Mouse (Mus musculus) cerebellum, adult 18-20 months (tissue): ENCODE results near the gene Yju2.
"Not testable (repeated sequence)": the region's sequence is repeated elsewhere in the genome, so short reads cannot be mapped to it uniquely, and the experiment has no call there.

Experiments used
- DNase-seq, 2 experiments: peaks; one replicate each; pipeline ENCODE4 v3.0.0; 2021

Gene Yju2

GRCm38 (mm10) chr17:55958918-55959728, at the start of gene Yju2:
Yju2 (plus strand) TSS chr17:55959099.
- DNase-seq = peak; percentile 91 to 93

DNA sequence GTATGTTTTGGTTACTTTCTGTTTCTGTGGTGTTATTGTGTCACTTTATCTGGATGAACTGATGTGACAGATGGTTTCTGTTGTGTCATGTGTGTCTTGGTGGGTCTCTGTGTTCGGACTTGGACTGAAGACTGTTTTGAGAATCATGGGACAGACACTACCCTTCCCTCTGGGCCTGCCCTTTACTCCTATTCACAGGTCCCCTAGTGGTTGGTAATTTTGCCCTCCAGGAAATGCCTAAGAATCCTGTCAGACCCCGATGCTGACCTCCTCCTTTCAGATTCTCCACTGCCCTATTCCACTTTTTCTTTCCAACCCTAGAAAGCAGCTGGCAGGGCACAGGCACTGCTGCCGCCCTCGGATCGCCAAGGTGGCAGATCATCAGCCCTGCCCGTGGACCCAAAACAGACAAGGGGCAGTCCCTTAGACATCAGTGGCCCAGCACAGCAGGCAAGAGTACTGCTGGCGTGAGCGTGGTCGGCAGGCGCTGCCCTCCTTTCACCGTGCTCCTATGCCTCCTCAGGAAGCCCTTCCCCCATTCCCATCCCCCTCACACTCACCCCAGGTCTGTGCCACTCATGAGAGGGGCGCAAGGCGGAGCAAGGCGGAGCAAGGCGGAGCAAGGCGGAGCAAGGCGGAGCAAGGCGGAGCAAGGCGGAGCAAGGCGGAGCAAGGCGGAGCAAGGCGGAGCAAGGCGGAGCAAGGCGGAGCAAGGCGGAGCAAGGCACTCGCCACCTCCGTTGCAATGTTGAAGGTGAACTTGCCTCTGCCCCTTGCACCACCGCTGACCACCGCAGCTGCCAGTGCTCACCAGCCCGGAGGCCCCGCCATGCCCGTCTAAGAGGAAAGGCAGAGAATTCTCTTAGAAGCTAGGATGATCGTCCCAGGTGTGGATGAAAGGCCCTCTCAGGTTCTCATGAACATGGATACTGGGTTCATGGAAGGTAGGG, 27.1 kb upstream of the Yju2 start:
- DNase-seq = peak; percentile 73 to 74

- DNase-seq = no peak
These were observed 26.3 kb upstream of the Yju2 start for GRCm38 (mm10) chr17:55932635-55933034.

DNA sequence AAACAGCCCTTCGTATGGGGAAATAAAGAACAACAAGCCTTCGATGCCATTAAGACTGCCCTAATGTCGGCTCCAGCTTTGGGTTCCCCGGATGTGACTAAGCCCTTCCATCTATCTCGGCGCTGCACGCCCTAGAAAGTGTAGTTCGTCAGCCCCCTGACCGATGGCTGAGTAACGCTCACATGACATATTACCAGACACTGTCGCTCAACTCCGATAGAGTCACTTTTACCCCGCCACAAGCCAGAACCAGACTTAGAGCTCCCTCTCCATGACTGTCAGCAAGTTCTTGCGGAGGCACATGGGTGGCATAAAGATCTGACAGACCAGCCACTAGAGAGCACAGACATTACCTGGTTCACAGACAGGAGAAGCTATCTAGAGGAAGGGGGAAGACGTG, 25.7 kb upstream of the Yju2 start:
- no peak for DNase-seq

DNA sequence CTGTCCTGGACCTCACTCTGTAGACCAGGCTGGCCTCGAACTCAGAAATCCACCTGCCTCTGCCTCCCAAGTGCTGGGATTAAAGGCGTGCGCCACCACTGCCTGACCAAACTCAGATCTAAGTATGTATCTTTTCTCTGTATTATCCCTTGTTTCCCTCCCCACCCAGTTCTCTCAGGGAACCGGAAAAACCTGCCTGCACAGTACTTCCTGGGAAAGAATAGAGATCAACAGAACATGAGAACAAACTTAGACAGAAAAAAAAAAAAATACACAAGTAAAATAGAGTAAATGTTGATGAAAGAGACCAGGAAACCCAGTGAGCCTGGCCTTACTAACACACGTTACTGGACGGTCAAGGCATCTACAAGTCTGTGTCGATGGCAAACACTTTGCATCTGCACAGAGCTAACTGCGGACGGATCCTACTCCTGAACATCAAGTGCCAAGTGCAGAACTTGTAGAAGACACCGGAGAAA, 14.5 kb upstream of the Yju2 start:
- DNase-seq = not testable (repeated sequence)

DNA sequence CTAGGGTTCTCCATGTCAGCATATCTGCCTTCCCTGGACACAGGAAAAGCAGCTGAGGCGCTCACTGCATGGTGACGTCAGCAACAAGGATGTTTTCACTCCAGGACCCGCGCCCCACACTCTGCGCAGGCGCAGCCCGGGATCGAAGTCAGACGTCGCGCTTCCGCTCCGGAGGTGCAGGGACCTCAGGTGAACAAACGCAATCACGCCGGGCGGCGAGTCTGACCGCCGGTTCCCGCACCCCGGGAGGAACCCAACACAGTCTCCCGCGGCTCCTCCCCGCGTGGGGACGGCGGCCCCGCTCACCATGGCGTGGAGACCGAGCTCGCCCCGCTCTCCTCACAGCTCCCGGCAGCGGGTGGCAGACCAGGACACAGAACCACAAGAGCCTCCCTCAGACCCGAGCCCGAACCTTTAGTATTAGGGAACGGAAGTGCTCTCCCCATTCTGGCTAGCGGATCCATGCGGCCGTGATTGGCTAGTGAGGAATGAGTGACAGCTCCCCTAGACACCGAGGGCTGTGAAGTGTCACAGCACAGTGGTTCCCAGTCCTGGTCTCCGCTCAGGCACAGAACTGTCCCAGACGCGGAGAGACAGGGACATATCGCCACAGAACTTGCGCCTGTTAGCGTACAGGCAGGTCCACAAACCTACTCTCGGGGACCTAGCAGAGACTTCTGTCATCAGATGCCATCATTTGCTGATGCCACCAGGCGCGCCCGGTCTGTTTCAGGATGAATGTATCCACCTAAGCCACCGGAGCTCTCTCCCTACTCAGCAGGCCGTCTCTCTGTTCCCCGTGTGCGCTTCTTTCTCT, 13.8 kb upstream of the Yju2 start:
- peak; percentile 93 to 99 for DNase-seq

DNA sequence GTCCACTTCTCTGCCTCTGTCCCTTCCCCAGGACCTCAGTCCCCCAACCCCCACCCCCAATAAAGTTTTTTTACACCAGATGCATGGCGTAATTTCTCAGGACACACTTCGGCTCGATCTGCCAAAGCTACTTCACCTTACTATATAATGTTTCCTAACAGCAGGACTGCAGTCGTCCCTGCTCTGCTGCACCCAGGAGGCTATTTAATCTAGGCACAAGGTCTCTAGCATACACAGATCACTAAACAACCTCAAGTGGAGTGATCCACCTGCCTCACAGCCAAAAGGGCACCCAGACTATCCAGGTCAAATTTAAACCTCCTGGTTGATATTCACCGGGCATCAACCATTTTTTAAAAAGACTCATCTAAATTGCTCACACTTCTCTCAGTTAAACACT, 13.2 kb upstream of the Yju2 start:
- DNase-seq = peak; percentile 22 to 39

GRCm38 (mm10) chr17:55948647-55949046, 10.3 kb upstream of the Yju2 start:
- no peak for DNase-seq

DNA sequence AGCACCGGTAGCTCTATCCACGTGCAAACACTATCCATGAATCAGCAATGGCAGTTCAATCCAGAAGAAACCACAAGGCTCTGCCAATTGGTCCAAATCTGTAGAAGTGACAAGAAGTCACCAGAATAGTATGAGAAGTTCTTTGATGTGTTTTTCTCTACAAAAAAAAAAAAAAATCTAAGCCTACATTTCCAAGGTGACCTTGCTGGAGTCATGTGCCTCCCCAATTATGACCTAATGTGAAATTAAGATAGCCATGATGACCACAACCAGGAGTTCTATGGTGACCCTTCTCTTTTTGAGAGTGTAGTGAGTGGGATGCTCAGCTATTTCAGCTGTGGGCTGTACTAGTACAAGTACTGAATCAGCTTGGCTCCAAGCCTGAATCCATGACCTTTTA, 9.5 kb upstream of the Yju2 start, which contains the start of gene Zfp119b:
Gene Zfp119b, minus strand, starts transcription at position 101 of the 400 bp plus-strand sequence.
- no peak for DNase-seq

DNA sequence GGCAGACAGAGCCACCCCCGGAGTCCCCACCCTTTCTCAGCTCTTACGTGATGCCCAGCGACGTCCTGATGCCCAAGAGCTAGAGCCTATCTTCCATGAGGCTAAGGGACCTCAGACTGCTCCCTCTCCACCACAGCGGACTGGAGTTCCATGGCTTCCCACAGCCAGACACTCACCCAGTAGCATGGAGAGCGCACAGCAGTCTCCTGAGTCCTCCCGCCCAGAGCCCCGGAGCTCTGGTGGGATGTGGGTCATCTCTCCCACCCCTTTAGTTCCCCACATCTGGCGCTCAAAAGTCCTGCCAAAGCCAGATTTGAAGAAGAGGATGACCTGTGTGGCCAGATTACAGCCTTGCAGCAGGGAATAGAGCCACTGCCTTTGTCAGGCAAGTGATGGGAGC, 8.3 kb upstream of the Yju2 start:
- no peak for DNase-seq

DNA sequence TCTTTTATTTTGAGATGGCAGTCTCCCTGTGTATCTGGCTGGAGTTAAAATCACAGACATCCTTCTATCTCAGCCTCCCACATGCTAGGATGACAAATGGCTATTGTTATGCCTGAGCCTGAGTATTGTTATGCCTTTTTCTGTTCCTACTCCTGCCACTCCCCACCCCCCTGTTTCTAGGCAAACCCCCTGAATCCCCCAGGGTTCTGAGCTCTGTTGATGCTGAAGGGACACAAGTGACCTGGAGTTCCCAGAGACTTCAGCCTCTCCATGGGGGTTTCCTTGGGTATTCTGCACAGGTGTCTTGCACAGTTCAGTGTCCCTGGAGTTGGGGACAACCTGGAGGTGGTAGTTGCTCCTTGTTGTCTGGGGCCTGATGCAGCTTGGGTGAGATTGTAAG, 6.9 kb upstream of the Yju2 start:
- DNase-seq = no peak

- DNase-seq = no peak
These were observed 6.4 kb upstream of the Yju2 start, which contains the start of gene Ebi3 for GRCm38 (mm10) chr17:55952447-55953027. Ebi3 (plus strand) TSS chr17:55952640.

DNA sequence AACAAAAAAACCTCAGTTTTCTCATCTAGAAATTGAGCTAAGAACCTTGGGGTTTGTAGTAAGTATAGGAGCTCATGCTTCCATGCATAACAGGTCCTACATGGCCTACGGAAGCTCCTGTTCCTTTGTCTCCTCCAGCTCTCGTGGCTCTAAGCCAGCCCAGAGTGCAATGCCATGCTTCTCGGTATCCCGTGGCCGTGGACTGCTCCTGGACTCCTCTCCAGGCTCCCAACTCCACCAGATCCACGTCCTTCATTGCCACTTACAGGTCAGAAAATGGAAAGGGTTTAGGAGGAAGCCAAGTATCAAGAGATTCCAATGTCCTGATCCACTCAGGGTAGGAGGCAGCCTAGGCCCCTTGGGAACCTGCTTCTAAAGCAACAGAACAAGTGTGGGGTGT, 5.1 kb upstream of the Yju2 start:
- peak in 1 of 2 experiments; percentile 9 for DNase-seq

GRCm38 (mm10) chr17:55954229-55954628, 4.7 kb upstream of the Yju2 start:
- DNase-seq = peak in 1 of 2 experiments; percentile 9

- DNase-seq = peak; percentile 88 to 92
These were observed 2.8 kb upstream of the Yju2 start for GRCm38 (mm10) chr17:55956129-55956528.

- peak in 1 of 2 experiments; percentile 31 for DNase-seq
These were observed 2.3 kb upstream of the Yju2 start for GRCm38 (mm10) chr17:55956591-55956990.

DNA sequence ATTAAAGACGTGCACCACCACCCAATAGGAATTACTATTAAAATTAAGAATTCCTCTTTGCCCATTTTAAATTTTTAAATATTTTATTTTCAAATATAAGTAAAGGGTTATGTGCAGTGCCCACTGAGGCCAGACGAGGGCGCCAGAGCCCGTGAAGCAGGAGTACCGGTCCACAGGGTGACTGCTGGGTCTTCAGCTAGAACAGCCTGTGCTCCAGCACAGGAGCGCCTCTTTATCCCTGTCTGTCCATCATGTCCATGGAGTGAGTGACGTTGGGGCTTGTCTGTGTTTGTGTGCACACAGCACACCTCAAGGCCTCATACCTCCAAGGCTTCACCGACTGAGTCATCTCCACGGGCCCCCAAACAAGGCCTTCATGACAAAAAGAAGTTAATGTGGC, 1.7 kb upstream of the Yju2 start:
- peak; percentile 80 to 87 for DNase-seq

DNA sequence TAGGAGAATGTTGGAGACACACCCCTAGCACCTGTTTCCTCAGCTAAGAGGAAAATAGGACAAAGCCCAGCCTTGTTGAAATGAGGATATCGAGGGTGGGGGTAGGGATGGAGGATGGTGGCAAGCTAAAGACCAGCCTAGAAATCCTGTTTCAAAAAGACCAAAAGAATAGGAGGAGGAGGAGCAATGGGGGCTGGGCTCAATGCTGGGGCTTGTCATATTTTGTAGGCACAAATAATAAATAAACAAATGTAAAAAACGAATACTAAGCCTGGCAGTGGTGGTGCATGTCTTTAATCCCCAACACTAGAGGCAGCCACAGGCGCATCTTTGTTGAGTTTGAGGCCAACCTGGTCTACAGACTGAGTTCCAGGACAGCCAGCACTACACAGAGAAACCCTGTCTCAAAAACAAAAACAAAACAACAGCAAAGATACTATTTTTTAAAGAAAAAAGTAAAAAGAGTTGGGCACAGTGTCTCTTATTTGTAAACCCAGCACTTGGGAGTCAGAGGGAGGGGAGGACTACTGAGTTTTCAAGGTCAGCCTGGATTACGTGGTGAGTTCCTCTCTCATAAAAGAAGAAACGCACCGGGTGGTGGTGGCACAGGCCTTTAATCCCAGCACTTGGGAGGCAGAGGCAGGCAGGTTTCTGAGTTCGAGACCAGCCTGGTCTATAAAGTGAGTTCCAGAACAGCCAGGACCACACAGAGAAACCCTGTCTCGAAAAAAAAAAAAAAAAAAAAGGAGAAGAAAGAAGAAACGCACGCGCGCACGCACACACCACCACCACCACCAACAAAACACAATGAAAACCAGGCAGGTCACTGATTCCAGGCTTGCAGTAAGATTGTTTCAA, 944 bp upstream of the Yju2 start:
- DNase-seq = peak; percentile 20 to 29

DNA sequence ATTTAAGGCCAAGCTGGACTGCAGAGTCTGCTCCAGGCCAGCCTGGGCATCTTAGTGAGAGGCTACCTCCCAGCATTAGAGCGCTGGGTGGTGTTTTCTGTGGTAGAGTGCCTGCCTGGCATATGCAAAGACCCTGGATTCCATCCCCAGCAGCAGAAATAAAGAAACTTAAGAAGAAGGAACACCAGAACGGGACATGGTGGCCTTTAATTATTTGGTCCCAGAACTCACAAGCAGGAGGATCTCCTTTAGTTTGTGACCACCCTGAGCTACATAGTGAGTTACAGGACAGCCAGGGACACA, 364 bp upstream of the Yju2 start:
- DNase-seq = no peak

DNA sequence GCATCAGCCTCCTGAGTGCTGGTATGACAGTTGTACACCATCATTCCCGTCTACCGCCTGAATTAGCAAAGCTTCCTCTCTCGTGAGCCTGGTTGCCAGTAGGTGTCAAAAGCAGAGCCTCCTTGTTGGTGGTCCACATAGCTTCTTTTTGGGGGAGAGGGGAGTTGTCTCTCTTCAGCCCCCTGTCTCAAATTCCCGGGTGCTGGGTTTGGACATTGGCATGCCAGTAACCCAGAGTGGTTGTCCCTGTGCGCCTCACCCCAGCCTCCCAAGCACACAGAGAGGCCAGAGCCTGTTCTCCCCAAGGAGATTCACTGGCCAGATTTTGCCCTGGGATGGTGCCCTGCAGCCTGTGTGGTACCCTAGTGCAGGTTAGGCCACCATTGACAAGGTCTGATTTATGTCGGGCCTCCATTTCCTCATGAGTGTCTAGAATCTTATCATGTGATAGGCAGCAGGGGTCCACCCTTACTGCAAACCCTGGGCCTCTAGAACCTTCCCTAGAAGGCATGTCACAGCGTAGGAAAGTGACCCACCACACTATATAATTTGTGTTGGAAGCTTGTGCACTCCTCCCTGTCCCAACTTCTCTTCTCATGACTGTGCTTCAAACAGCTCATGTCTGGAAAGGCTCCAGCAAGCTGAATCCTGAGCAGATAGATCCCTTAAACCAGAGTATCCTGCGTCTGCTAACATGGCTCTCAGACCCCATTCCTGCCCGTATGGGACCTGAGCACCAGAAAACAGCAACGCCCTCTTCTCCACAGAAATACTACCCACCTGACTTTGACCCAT, 1.2 kb downstream of the Yju2 start:
- DNase-seq = peak in 1 of 2 experiments; percentile 23
